ENCODE assay signal across 20 mouse cellular contexts in genomic region chr2:76047740-76048139, GRCm38 (mm10).
DNase-seq lines count a peak whose midpoint lies in the region; ATAC-seq and TF ChIP-seq lines count a peak whose summit lies in the region.
"Had no signal": no experiment of that assay in that cellular context is flagged by ENCODE, and none has a peak within 500 bp of the region (broad histone marks: within the 10 kb centered on the region; RNA-seq: fewer than 3 reads in every experiment).

No protein-coding gene starts in this region.

- no peak for TF ChIP-seq CTCF in gastrocnemius, adult 2 months (IDR thresholded peaks at IDR 0.05)

- no peaks in the 10 kb centered on the region for H3K27me3 ChIP-seq in forebrain, embryonic 13.5 days
- no peaks in the 10 kb centered on the region for H3K27me3 ChIP-seq in forebrain, embryonic 10.5 days (ENCODE audit: poor library complexity, severe bottlenecking)
- H3K27me3 ChIP-seq: embryonic facial prominence, embryonic 12.5 days; heart, embryonic 12.5 days had no signal

- WGBS in forebrain, embryonic 13.5 days: 73% methylated on average over 12 of the region's 12 CpGs
- 95% methylated on average over 12 of the region's 12 CpGs for WGBS in forebrain, embryonic 10.5 days

- H3K9me3 ChIP-seq in forebrain, embryonic 13.5 days (replicated peaks): no peaks in the 10 kb centered on the region
- H3K9me3 ChIP-seq in forebrain, embryonic 10.5 days: no peaks in the 10 kb centered on the region
- H3K9me3 ChIP-seq: embryonic facial prominence, embryonic 12.5 days; heart, embryonic 12.5 days; hindbrain, embryonic 10.5 days had no signal

- H3K4me1 ChIP-seq in forebrain, embryonic 13.5 days: peaks cover 7% of the 10 kb centered on the region; the same call in 1 of the 2 replicates
- H3K4me1 ChIP-seq in forebrain, embryonic 10.5 days: peaks cover 10% of the 10 kb centered on the region

- peak; percentile 38; the same call in 1 of the 2 replicates for ATAC-seq in forebrain, embryonic 13.5 days
- ATAC-seq: inflammation-experienced regulatory T-cells, adult 6 months; intestine, postnatal 0 days had no signal

- H3K27ac ChIP-seq in forebrain, embryonic 13.5 days: 0 out of 2 replicates have a peak overlapping the region, but pooled peaks have one; percentile 38
- no peak overlapping the region for H3K27ac ChIP-seq in forebrain, embryonic 10.5 days
- H3K27ac ChIP-seq in gastrocnemius, adult 2 months: no peak overlapping the region
- H3K27ac ChIP-seq: embryonic facial prominence, embryonic 12.5 days; hindbrain, embryonic 10.5 days; hindbrain, embryonic 14.5 days had no signal

- no peak overlapping the region for H3K9ac ChIP-seq in forebrain, embryonic 13.5 days
- H3K9ac ChIP-seq: embryonic facial prominence, embryonic 12.5 days; heart, embryonic 12.5 days; hindbrain, embryonic 14.5 days had no signal

- no peak overlapping the region for H3K4me3 ChIP-seq in forebrain, embryonic 13.5 days
- H3K4me3 ChIP-seq in forebrain, embryonic 10.5 days: no peak overlapping the region
- H3K4me3 ChIP-seq in gastrocnemius, adult 2 months: no peak overlapping the region
- H3K4me3 ChIP-seq: embryonic facial prominence, embryonic 12.5 days; heart, embryonic 12.5 days; hindbrain, embryonic 10.5 days had no signal

- no peak for DNase-seq in forebrain, embryonic 10.5 days (ENCODE audit: extremely low spot score, low spot score)
- peak; percentile 63 for DNase-seq in gastrocnemius, adult 2 months
- no peak for DNase-seq in gastrocnemius, postnatal 36 days
- peak; percentile 39 for DNase-seq in left cerebral cortex, postnatal 4 days
- no peak for DNase-seq in left cerebral cortex, adult 18-20 months (ENCODE audit: low spot score in 2 of 2)
- DNase-seq in skeletal muscle tissue, adult 2 months (ENCODE audit: low read depth, low spot score): peak; percentile 21
- DNase-seq in spleen, postnatal 36 days (ENCODE audit: low spot score in 2 of 2): no peak
- DNase-seq: adrenal gland, adult 8-10 months; adrenal gland, postnatal 36 days; cerebellum, adult 11 months; cerebellum, adult 9-11 months; embryo, embryonic 11 days; kidney, adult 8-10 months had no signal

- no peak overlapping the region for H3K4me2 ChIP-seq in forebrain, embryonic 13.5 days
- H3K4me2 ChIP-seq: embryonic facial prominence, embryonic 12.5 days; heart, embryonic 12.5 days; hindbrain, embryonic 14.5 days had no signal

- H3K36me3 ChIP-seq in forebrain, embryonic 13.5 days (ENCODE audit: poor library complexity, severe bottlenecking): no peaks in the 10 kb centered on the region
- H3K36me3 ChIP-seq in forebrain, embryonic 10.5 days (replicated peaks): no peaks in the 10 kb centered on the region
- H3K36me3 ChIP-seq: embryonic facial prominence, embryonic 12.5 days; heart, embryonic 12.5 days; hindbrain, embryonic 10.5 days had no signal

- intact Hi-C loops in gastrocnemius, adult 2 months (cut with DNase I): no loop called here
- intact Hi-C loops in gastrocnemius, postnatal 36 days (cut with DNase I): no loop called here
- intact Hi-C loops in left cerebral cortex, postnatal 4 days (cut with DNase I): no loop called here

Comparison
In these comparisons a context has a peak if more than half of its experiments do, and no peak if none do; other contexts are left out.
1. DNase-seq: peak in gastrocnemius, adult 2 months (single experiment), left cerebral cortex, postnatal 4 days (single experiment) and skeletal muscle tissue, adult 2 months (single experiment); none in forebrain, embryonic 10.5 days (single experiment), gastrocnemius, postnatal 36 days (0 of 2), left cerebral cortex, adult 18-20 months (0 of 2) and spleen, postnatal 36 days (0 of 2).